Mouse (Mus musculus) embryonic fibroblast, embryonic 13.5 days (primary cell): ENCODE results near the gene Cd5. TPM values are rescaled to one million over a fixed set of nuclear protein-coding genes. Genes with fewer than 3 reads are reported as not detected.

Experiments
- H3K27ac ChIP-seq: 2 replicates; pipeline ENCODE4 v1.5.1; 2012; ENCODE audit warnings: low read length, control low read depth, inconsistent platforms; ENCODE audit not compliant: insufficient read depth
- H3K4me1 ChIP-seq: 2 replicates; pipeline ENCODE4 v1.6.1; 2011; ENCODE audit warnings: low read length; ENCODE audit not compliant: control insufficient read depth, insufficient read depth
- H3K4me3 ChIP-seq: 2 replicates; pipeline ENCODE4 v1.5.1; 2011; ENCODE audit warnings: mild to moderate bottlenecking, control low read depth, low read length; ENCODE audit not compliant: insufficient read depth
- CTCF ChIP-seq: IDR thresholded peaks from 2 replicates; pipeline ENCODE4 v1.5.1; 2011; ENCODE audit warnings: mild to moderate bottlenecking, control low read depth, low read length, moderate library complexity, borderline replicate concordance; ENCODE audit not compliant: insufficient read depth
- POLR2A ChIP-seq: IDR thresholded peaks from 2 replicates; pipeline ENCODE4 v1.6.1; 2011; ENCODE audit warnings: low read depth, mild to moderate bottlenecking, control low read depth, low read length, moderate library complexity
- polyA plus RNA-seq: library from polyadenylated mRNA; stranded (reverse); fragments of >200 nt; gene quantifications from 2 replicates; pipeline ENCODE4 v1.2.4, GENCODE M21; 2011; ENCODE audit warnings: low read depth; ENCODE audit not compliant: missing spikeins, insufficient read length

Cd5 gene
- polyA plus RNA-seq, 1 experiment: not detected

- TF ChIP-seq CTCF (no peak), POLR2A (no peak)
- Histone ChIP-seq H3K4me1 (peaks cover 4% of the 10 kb centered on the region), H3K27ac (no peak overlapping the region), H3K4me3 (no peak overlapping the region)
These were observed 53.1 kb downstream of the Cd5 start for GRCm38 (mm10) chr19:10685727-10686126.

GRCm38 (mm10) chr19:10685081-10685480 is 53.7 kb downstream of the Cd5 start:
- Histone ChIP-seq H3K4me3 (no peak overlapping the region), H3K27ac (no peak overlapping the region), H3K4me1 (0 out of 2 replicates have a peak, but pooled peaks cover under 1% of the 10 kb centered on the region)
- no peak for TF ChIP-seq POLR2A
- no peak for TF ChIP-seq CTCF

GRCm38 (mm10) chr19:10681571-10681970 is 57.2 kb downstream of the Cd5 start:
- Histone ChIP-seq H3K4me3 (no peak overlapping the region), H3K27ac (no peak overlapping the region), H3K4me1 (no peaks in the 10 kb centered on the region)
- TF ChIP-seq POLR2A (no peak), CTCF (no peak)

- TF ChIP-seq CTCF (no peak), POLR2A (no peak)
- H3K27ac ChIP-seq: no peak overlapping the region
These were observed 60.1 kb downstream of the Cd5 start for GRCm38 (mm10) chr19:10678772-10679067.

GRCm38 (mm10) chr19:10677915-10678771 is 60.7 kb downstream of the Cd5 start, which contains the start of gene Pga5:
TSS of gene Pga5 (minus strand) at chr19:10678071.
- H3K4me1 ChIP-seq: no peaks in the 10 kb centered on the region
- TF ChIP-seq CTCF: peak; percentile 81
- TF ChIP-seq POLR2A: no peak
- H3K4me3 ChIP-seq: no peak within 1 kb of the TSS
- no peak within 1 kb of the TSS for H3K27ac ChIP-seq

More at GRCm38 (mm10) chr19:10678772-10679067, 60.1 kb downstream of the Cd5 start:
- no peaks in the 10 kb centered on the region for H3K4me1 ChIP-seq
- no peak overlapping the region for H3K4me3 ChIP-seq

- Histone ChIP-seq H3K27ac (no peak overlapping the region), H3K4me1 (no peaks in the 10 kb centered on the region), H3K4me3 (no peak overlapping the region)
- TF ChIP-seq POLR2A: no peak
- no peak for TF ChIP-seq CTCF
These were observed 62.1 kb downstream of the Cd5 start for GRCm38 (mm10) chr19:10676656-10677055.

GRCm38 (mm10) chr19:10673275-10673674 is 65.5 kb downstream of the Cd5 start:
- H3K27ac ChIP-seq: no peak overlapping the region
- no peaks in the 10 kb centered on the region for H3K4me1 ChIP-seq
- TF ChIP-seq POLR2A (no peak), CTCF (no peak)
- H3K4me3 ChIP-seq: no peak overlapping the region

GRCm38 (mm10) chr19:10671854-10672417 is 66.9 kb downstream of the Cd5 start:
- no peak overlapping the region for H3K4me3 ChIP-seq

GRCm38 (mm10) chr19:10671319-10671718 is 67.5 kb downstream of the Cd5 start:
- H3K4me1 ChIP-seq: no peaks in the 10 kb centered on the region
- TF ChIP-seq POLR2A (no peak), CTCF (no peak)
- no peak overlapping the region for H3K27ac ChIP-seq
- no peak overlapping the region for H3K4me3 ChIP-seq

More at GRCm38 (mm10) chr19:10671854-10672417, 66.9 kb downstream of the Cd5 start:
- no peaks in the 10 kb centered on the region for H3K4me1 ChIP-seq
- no peak for TF ChIP-seq POLR2A
- TF ChIP-seq CTCF: no peak
- no peak overlapping the region for H3K27ac ChIP-seq

Other genes with a start within 250 kb of the Cd5 start
- gene Cpsf7, start 213.7 kb downstream of the Cd5 start, polyA plus RNA-seq: 50.6 and 70.6 TPM in 2 replicates
- gene Sdhaf2, start 212.9 kb downstream of the Cd5 start, polyA plus RNA-seq: 53.1 and 66.4 TPM in 2 replicates
- 13.0 and 15.6 TPM in 2 replicates for gene Tmem216, start 182.8 kb downstream of the Cd5 start, polyA plus RNA-seq
- 19.7 and 20.5 TPM in 2 replicates for gene Cyb561a3, start 161.8 kb downstream of the Cd5 start, polyA plus RNA-seq
- 21.1 and 22.8 TPM in 2 replicates for gene Tmem138, start 161.6 kb downstream of the Cd5 start, polyA plus RNA-seq
- gene Ddb1, start 133.7 kb downstream of the Cd5 start, polyA plus RNA-seq: 545 and 617 TPM in 2 replicates
- 19.8 and 24.0 TPM in 2 replicates for gene Tkfc, start 133.3 kb downstream of the Cd5 start, polyA plus RNA-seq
- 0.70 and 1.1 TPM in 2 replicates for gene Vwce, start 104.8 kb downstream of the Cd5 start, polyA plus RNA-seq
- gene Pga5, start 60.9 kb downstream of the Cd5 start, polyA plus RNA-seq: not detected in 2 replicates
- 14.8 and 18.0 TPM in 2 replicates for gene Vps37c, start 50.3 kb downstream of the Cd5 start, polyA plus RNA-seq
- not detected in 2 replicates for gene Cd6, start 91.1 kb upstream of the Cd5 start, polyA plus RNA-seq
- 0.53 and 2.1 TPM in 2 replicates for gene Slc15a3, start 100.7 kb upstream of the Cd5 start, polyA plus RNA-seq
- gene Tmem132a, start 130.9 kb upstream of the Cd5 start, polyA plus RNA-seq: 29.6 and 37.5 TPM in 2 replicates
- gene Tmem109, start 143.0 kb upstream of the Cd5 start, polyA plus RNA-seq: 50.6 and 59.9 TPM in 2 replicates
- gene Prpf19, start 156.2 kb upstream of the Cd5 start, polyA plus RNA-seq: 115 TPM in 2 replicates
- not detected in 2 replicates for gene Zp1, start 181.6 kb upstream of the Cd5 start, polyA plus RNA-seq
- not detected in 2 replicates for gene Ptgdr2, start 198.2 kb upstream of the Cd5 start, polyA plus RNA-seq
- gene Ccdc86, start 210.3 kb upstream of the Cd5 start, polyA plus RNA-seq: 12.3 and 13.1 TPM in 2 replicates
- not detected in 2 replicates for gene Ms4a10, start 235.7 kb upstream of the Cd5 start, polyA plus RNA-seq